Mouse (Mus musculus) heart, embryonic 12.5 days (tissue): ENCODE measurements around the gene Phf14. TPM values are rescaled to one million over a fixed set of nuclear protein-coding genes. Genes with fewer than 3 reads are reported as not detected.
"Not testable (repeated sequence)": the region's sequence is repeated elsewhere in the genome, so short reads cannot be mapped to it uniquely, and the experiment has no call there.

Experiments
- ATAC-seq: fragments of 200-750 bp; cut with Nextera tagmentation; 2 replicates; pipeline ENCODE4 v1.8.0; 2017; ENCODE audit warnings: moderate TSS enrichment, moderate library complexity; ENCODE audit not compliant: insufficient number of reproducible peaks, low FRiP score
- H3K27ac ChIP-seq: fragments of 300-500 bp; sonication (generic); 2 replicates; pipeline ENCODE4 v1.5.1; 2016; ENCODE audit warnings: mild to moderate bottlenecking, moderate library complexity; ENCODE audit not compliant: poor library complexity, severe bottlenecking
- H3K27me3 ChIP-seq: fragments of 300-500 bp; sonication (generic); replicated peaks from 2 replicates; pipeline ENCODE4 v1.6.1; 2016; ENCODE audit warnings: mild to moderate bottlenecking, moderate library complexity
- H3K36me3 ChIP-seq: fragments of 300-500 bp; sonication (generic); 2 replicates; pipeline ENCODE4 v1.6.1; 2016; ENCODE audit warnings: mild to moderate bottlenecking, moderate library complexity
- H3K4me1 ChIP-seq: fragments of 300-500 bp; sonication (generic); replicated peaks from 2 replicates; pipeline ENCODE4 v1.6.1; 2016; ENCODE audit warnings: mild to moderate bottlenecking
- H3K4me2 ChIP-seq: fragments of 300-500 bp; sonication (generic); 2 replicates; pipeline ENCODE4 v1.6.1; 2016; ENCODE audit warnings: mild to moderate bottlenecking, moderate library complexity
- H3K4me3 ChIP-seq: fragments of 300-500 bp; sonication (generic); 2 replicates; pipeline ENCODE4 v1.5.1; 2016; ENCODE audit warnings: mild to moderate bottlenecking
- H3K9ac ChIP-seq: fragments of 300-500 bp; sonication (generic); 2 replicates; pipeline ENCODE4 v1.6.1; 2016; ENCODE audit warnings: mild to moderate bottlenecking, moderate library complexity
- H3K9me3 ChIP-seq: fragments of 300-500 bp; sonication (generic); replicated peaks from 2 replicates; pipeline ENCODE4 v1.6.1; 2016; ENCODE audit warnings: mild to moderate bottlenecking, moderate library complexity
- WGBS: fragments of 180-500 bp; shearing (Covaris S2); methylation state at CpG from one replicate; pipeline ENCODE4 v1.1.7; 2016; 5-methylcytosine and 5-hydroxymethylcytosine counted together
- polyA plus RNA-seq: library from polyadenylated mRNA; unstranded; fragments of >200 nt; fragmentation: Nextera tagmentation; extraction: Ambion mirVana; gene quantifications from 2 replicates; pipeline ENCODE4 v1.2.1, GENCODE M21; 2016

Gene Phf14
- 47.7 and 48.0 TPM in 2 replicates for polyA plus RNA-seq

DNA sequence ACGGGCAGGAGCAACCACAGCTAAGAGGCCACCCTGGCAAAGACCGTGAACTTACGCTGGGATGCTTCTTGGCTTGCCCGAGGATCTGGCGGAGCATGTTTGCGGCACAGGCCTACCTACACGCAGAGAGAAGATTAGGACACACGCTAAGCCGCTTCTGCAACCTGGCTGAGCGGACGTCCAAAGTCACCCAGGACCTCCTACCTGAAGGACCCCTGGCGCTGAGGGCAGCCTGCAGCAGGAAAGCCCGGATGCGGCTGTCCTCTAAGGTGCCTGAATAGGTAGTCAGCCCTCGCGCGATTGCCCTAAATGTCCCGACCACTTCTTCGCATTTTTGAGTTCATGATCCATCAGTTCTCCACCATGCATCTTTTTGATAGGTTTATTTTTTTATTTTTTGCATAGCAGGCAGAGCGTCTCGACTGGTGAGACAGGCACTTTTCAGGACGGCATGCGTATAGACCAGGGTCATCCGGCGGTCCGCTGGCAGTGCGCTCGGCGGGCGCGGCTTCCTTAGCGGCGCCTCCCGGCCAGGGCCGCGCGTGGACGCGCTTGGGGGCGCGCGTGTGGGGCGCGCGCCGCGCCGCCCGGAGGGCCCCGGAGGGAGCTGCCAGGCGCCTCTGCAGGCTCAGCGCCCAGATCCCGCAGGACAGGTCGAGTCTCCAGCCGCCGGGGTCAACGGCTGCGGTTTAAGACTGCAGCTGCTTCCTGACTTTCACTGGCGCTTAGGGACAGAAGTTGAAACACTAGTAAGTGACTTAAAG lies at the start of gene Phf14, which contains the start of gene Ndufa4:
TSS of gene Phf14 (plus strand) at position 541 of the 764 bp plus-strand sequence.
TSS of gene Ndufa4 (minus strand) at position 229 of the 764 bp plus-strand sequence.
- Histone ChIP-seq H3K27ac (peak within 1 kb of the TSS; percentile 84), H3K36me3 (peaks cover 23% of the 10 kb centered on the region), H3K4me3 (peak within 1 kb of the TSS; percentile 75), H3K27me3 (no peaks in the 10 kb centered on the region), H3K9ac (peak within 1 kb of the TSS; percentile 85), H3K4me2 (peak within 1 kb of the TSS; percentile 89), H3K4me1 (peaks cover 10% of the 10 kb centered on the region), H3K9me3 (no peaks in the 10 kb centered on the region)
- WGBS: under 1% methylated on average over 59 of the region's 59 CpGs
- peak; percentile 98 for ATAC-seq

DNA sequence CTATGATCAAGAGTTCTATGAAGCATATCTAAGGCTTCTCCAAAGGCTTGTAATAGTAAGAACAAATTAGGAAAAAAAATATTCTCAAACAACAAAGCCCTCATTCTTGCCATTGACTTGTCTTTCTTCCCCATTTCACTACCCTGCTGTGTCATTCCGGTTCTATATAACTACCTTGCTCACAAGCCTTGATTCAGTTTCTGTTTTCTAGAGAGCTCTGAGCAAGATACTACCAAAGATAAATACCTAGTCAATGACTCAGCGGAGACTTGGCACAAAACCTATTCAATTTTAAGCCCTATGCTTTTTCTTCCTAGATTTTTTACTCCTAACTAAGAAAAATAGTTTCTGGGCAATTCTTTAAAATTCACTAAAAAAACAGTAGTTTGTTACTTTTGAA lies 32.2 kb upstream of the Phf14 start:
- ATAC-seq, H3K4me1 ChIP-seq: not testable (repeated sequence)
- no CpG with 5 or more reads among the region's 2 CpGs for WGBS

DNA sequence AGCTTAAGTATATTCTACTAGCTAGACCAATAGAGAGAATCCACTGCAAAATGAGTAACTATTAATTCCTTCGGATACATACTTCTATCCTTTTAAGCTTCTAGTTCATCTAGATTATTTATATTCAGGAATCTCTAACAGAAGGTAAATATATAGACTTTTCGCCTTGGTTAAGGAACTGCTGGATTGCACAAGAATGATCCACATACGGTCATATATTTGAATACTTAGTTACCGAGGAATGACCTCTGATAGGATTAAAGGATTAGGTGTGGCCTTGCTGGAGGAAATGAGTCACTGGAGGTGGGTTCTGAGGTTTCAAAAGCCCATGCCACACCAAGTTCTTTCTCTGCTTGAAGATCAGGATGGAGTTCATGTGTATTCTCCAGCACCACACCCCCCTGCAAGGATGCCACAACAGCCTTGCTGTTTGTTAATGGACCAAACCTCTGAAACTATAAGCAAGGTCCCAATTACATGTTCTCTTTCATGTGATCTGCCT lies 6.7 kb upstream of the Phf14 start:
- no peaks in the 10 kb centered on the region for H3K27me3 ChIP-seq
- 85% methylated on average over 4 of the region's 4 CpGs for WGBS
- H3K4me3 ChIP-seq: no peak overlapping the region
- peaks cover 54% of the 10 kb centered on the region for H3K36me3 ChIP-seq
- H3K4me2 ChIP-seq: no peak overlapping the region
- no peaks in the 10 kb centered on the region for H3K9me3 ChIP-seq
- H3K4me1 ChIP-seq: peaks cover 4% of the 10 kb centered on the region
- H3K27ac ChIP-seq: no peak overlapping the region
- H3K9ac ChIP-seq: no peak overlapping the region
- ATAC-seq: no peak

More for the DNA sequence above, 32.2 kb upstream of the Phf14 start:
- not testable (repeated sequence) for H3K9me3 ChIP-seq, H3K36me3 ChIP-seq, H3K9ac ChIP-seq, H3K27ac ChIP-seq, H3K4me3 ChIP-seq, H3K27me3 ChIP-seq, H3K4me2 ChIP-seq

DNA sequence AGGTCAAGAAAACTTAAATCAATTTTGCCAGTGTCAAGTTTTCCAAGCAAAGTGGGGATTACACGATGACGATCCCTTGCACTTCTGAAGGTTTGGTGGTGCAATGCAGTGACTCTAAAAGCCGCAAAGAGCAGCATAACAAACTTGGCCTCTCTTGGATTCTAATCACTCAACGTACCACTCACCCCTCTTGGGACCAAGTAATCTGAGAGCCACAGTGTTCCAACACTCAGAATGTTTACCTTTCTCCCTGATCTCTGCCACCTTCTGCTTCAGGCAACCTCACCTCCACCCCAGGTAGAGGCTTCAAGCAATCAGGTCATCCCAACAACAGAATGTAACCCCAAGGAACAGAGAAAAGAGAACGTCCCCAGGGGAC lies 730 bp upstream of the Phf14 start:
- H3K9me3 ChIP-seq: no peaks in the 10 kb centered on the region
- H3K4me1 ChIP-seq: peaks cover 10% of the 10 kb centered on the region
- H3K4me3 ChIP-seq: peak overlapping the region; percentile 75
- no peak for ATAC-seq
- WGBS: under 1% methylated on average over 5 of the region's 5 CpGs
- H3K27ac ChIP-seq: peak overlapping the region; percentile 84
- H3K4me2 ChIP-seq: peak overlapping the region; percentile 89
- H3K9ac ChIP-seq: peak overlapping the region; percentile 85
- H3K36me3 ChIP-seq: peaks cover 29% of the 10 kb centered on the region
- no peaks in the 10 kb centered on the region for H3K27me3 ChIP-seq

DNA sequence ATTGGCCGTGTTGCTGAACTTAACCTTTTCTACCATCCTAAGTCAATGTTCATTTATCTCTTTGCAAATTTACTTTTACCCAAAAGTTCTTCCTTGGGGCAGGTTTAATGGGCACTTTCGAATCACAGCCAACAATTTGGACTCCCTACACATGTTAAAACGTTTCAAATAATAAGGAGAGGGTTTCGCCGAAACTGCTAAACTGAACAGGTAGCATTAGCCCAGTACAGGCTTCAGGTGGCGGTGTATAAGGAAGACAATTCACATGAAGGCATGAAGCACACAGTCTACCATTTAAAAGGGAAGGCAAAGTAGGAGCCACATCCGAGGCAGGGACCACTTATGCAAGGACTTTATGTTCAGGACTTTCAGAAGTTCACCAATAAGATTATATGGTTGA lies 561 bp downstream of the Phf14 start:
- peak overlapping the region; percentile 75 for H3K4me3 ChIP-seq
- 29% methylated on average over 7 of the region's 7 CpGs for whole genome bisulfite sequencing
- peak overlapping the region; percentile 85 for H3K9ac ChIP-seq
- no peak for ATAC-seq
- peaks cover 16% of the 10 kb centered on the region for H3K36me3 ChIP-seq
- 0 out of 2 replicates have a peak overlapping the region, but pooled peaks have one; percentile 84 for H3K27ac ChIP-seq
- H3K27me3 ChIP-seq: no peaks in the 10 kb centered on the region
- peaks cover 10% of the 10 kb centered on the region for H3K4me1 ChIP-seq
- H3K4me2 ChIP-seq: peak overlapping the region; percentile 89
- no peaks in the 10 kb centered on the region for H3K9me3 ChIP-seq

DNA sequence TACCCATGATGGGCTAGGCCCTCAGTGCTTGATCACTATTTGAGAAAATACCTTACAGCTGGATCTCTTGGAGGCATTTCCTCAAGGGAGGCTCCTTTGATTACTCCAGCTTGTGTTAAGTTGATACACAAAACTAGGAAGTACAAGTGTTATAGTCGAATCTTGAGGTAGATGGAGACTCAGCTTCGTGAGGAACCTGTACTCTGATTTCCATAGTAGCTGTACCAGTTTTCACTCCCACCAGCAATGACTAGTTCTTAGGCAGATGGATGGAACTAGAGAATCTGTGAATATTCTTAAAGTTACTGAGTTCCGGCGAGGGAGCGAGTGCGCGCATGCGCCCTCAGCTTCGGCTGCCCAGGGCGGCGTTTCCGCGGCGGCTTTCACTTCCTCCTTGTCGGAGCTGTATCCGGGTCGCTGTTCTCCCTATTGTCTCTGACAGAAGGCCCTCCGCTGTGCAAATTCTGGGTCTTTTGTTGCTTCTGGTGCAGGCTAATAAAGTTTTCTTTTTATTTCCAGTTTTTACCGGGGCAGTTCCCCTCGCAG lies 18.0 kb downstream of the Phf14 start:
- H3K9ac ChIP-seq: peak overlapping the region; percentile 96
- WGBS: under 1% methylated on average over 20 of the region's 20 CpGs

GRCm38 (mm10) chr6:11926082-11926595 lies 18.5 kb downstream of the Phf14 start:
- WGBS: under 1% methylated on average over 40 of the region's 40 CpGs
- peaks cover 9% of the 10 kb centered on the region for H3K4me1 ChIP-seq
- H3K9ac ChIP-seq: peak overlapping the region; percentile 96
- H3K27ac ChIP-seq: peak overlapping the region; percentile 95
- H3K9me3 ChIP-seq: no peaks in the 10 kb centered on the region
- H3K4me3 ChIP-seq: peak overlapping the region; percentile 89
- 0 out of 2 replicates have a peak, but pooled peaks cover 4% of the 10 kb centered on the region for H3K36me3 ChIP-seq
- peak overlapping the region; percentile 79 for H3K4me2 ChIP-seq
- H3K27me3 ChIP-seq: no peaks in the 10 kb centered on the region
- peak; percentile 74 for ATAC-seq

More for the DNA sequence above, 18.0 kb downstream of the Phf14 start:
- peak overlapping the region; percentile 89 for H3K4me3 ChIP-seq
- H3K4me2 ChIP-seq: peak overlapping the region; percentile 79
- ATAC-seq: peak; percentile 94
- peaks cover 9% of the 10 kb centered on the region for H3K4me1 ChIP-seq
- H3K36me3 ChIP-seq: 0 out of 2 replicates have a peak, but pooled peaks cover 4% of the 10 kb centered on the region
- H3K9me3 ChIP-seq: no peaks in the 10 kb centered on the region
- H3K27me3 ChIP-seq: no peaks in the 10 kb centered on the region
- peak overlapping the region; percentile 95 for H3K27ac ChIP-seq

GRCm38 (mm10) chr6:11927485-11927884 lies 19.9 kb downstream of the Phf14 start:
- WGBS: 58% methylated on average over 6 of the region's 6 CpGs
- H3K4me2 ChIP-seq: no peak overlapping the region; the same call in 1 of the 2 replicates
- 0 out of 2 replicates have a peak, but pooled peaks cover 4% of the 10 kb centered on the region for H3K36me3 ChIP-seq
- no peak overlapping the region for H3K9ac ChIP-seq
- no peaks in the 10 kb centered on the region for H3K27me3 ChIP-seq
- no peaks in the 10 kb centered on the region for H3K9me3 ChIP-seq
- no peak overlapping the region for H3K27ac ChIP-seq
- peaks cover 9% of the 10 kb centered on the region for H3K4me1 ChIP-seq
- ATAC-seq: no peak
- no peak overlapping the region for H3K4me3 ChIP-seq

DNA sequence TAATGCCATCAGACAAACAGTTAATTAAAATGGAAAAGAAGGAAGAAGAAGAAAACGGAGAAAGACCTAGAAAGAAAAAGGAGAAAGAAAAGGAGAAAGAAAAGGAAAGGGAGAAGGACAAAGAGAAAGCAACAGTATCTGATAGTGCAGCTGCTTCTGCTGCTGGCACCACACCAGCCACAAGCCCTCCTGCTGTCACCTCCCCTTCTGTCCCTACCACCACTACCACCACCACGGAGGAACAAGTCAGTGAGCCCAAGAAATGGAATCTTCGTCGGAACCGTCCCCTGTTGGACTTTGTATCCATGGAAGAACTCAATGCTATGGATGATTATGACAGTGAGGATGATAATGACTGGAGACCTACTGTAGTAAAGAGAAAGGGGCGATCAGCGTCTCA lies 25.8 kb downstream of the Phf14 start:
- Histone ChIP-seq H3K27ac (no peak overlapping the region), H3K9ac (no peak overlapping the region), H3K4me1 (no peaks in the 10 kb centered on the region), H3K4me3 (no peak overlapping the region), H3K27me3 (no peaks in the 10 kb centered on the region), H3K9me3 (no peaks in the 10 kb centered on the region), H3K4me2 (no peak overlapping the region), H3K36me3 (peaks cover 5% of the 10 kb centered on the region)
- no peak for ATAC-seq
- WGBS: 88% methylated on average over 7 of the region's 7 CpGs

- Histone ChIP-seq H3K4me3 (no peak overlapping the region), H3K27me3 (no peaks in the 10 kb centered on the region), H3K4me2 (no peak overlapping the region), H3K36me3 (peaks cover 17% of the 10 kb centered on the region), H3K9me3 (no peaks in the 10 kb centered on the region), H3K27ac (no peak overlapping the region), H3K4me1 (peaks cover 17% of the 10 kb centered on the region), H3K9ac (no peak overlapping the region)
- no peak for ATAC-seq
These were observed 33.3 kb downstream of the Phf14 start for GRCm38 (mm10) chr6:11940895-11941294.

DNA sequence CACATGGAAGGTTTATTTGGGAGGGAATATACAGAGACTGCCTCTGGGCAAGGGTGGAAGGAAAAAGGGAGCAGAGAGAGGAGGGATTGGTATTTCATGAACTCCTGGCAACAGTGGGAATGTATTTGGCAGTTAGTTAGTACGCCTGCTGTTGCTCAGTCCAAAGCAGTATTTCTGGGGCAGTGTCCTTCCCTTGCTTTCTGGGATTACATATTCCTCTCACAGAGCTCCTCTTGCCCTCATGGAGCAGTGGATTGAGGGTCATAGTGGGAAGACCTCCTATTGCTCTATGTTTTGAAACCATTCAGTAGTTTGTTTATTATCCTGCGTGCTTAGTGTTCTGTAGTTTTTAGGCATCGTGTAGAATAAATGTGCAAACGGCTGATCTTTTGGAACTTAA lies 34.5 kb downstream of the Phf14 start:
- H3K36me3 ChIP-seq: peaks cover 17% of the 10 kb centered on the region
- no peak for ATAC-seq
- H3K9me3 ChIP-seq: no peaks in the 10 kb centered on the region
- H3K4me1 ChIP-seq: peaks cover 17% of the 10 kb centered on the region
- no peak overlapping the region for H3K4me2 ChIP-seq
- WGBS: 94% methylated on average over 4 of the region's 4 CpGs
- H3K27ac ChIP-seq: no peak overlapping the region
- no peak overlapping the region for H3K4me3 ChIP-seq
- no peak overlapping the region for H3K9ac ChIP-seq
- no peaks in the 10 kb centered on the region for H3K27me3 ChIP-seq
